Mouse (Mus musculus): Measurements from ENCODE around the gene Rnf121.

Rnf121 gene

DNA sequence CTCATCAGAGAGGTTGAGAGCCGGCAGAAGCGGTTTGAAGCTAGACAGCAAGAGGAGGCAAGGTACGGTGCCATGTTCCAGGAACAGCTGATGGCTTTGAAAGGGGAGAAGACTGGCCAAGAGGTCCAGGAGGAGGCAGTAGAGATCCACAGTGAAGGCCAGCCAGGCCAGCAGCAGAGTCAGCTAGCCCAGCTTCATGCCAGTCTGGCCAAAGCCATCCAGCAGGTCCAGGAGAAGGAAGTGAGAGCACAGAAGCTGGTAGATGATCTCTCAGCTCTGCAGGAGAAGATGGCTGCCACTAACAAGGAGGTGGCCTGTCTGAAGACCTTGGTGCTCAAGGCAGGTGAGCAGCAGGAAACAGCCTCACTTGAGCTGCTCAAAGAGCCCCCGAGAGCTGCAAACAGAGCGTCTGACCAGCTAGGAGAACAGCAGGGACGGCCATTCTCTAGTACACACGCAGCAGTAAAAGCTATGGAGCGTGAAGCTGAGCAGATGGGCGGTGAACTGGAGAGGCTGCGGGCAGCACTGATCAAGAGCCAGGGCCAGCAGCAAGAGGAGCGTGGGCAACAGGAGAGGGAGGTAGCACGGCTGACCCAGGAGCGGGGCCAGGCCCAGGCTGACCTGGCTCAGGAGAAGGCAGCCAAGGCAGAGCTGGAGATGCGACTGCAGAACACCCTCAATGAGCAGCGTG, 65.7 kb downstream of the Rnf121 start:
- DNase-seq (ENCODE audit: low read depth), result no peak

DNA sequence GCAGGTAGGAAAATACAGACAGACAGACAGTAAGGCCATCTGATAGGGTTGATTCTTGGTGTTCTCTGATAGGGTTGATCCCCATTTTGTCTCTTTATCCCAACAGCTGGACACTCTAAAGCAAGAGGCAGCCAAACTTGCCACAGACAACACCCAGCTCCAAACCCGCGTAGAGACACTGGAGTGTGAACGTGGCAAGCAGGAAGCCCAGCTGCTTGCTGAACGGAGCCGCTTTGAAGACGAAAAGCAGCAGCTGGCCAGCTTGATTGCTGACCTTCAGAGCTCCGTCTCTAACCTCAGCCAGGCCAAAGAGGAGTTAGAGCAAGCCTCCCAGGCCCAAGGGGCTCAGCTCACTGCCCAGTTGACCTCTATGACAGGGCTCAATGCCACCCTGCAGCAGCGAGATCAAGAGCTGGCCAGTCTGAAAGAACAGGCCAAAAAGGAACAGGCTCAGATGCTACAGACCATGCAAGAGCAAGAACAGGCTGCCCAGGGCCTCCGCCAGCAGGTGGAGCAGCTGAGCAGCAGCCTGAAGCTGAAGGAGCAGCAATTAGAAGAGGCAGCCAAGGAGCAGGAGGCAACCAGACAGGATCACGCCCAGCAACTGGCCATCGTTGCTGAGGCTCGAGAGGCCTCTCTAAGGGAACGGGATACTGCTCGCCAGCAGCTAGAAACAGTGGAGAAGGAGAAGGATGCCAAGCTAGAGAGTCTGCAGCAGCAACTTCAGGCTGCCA, 66.9 kb downstream of the Rnf121 start:
- peak; percentile 84 for DNase-seq (ENCODE audit: low read depth)

DNA sequence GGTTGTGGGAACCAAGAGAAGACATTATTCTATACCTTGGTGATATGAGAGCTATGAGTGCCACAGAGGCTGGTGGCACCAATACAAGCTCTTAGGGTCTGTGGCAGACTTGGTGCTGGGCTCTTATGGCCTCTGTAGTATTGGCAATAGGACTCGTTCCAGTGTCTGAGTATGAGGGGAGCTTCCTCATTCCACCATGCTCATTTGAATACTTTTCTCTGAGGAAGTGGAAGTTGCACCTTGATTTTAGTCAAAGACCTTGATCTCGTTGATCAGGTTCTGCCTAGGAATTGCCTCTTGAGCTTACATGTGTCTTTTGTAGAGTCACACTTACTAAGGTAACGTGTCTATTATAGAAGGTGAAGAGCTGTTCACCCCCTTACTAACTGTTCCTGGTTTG, 71.0 kb downstream of the Rnf121 start:
- DNase-seq (ENCODE audit: low read depth), result no peak

DNA sequence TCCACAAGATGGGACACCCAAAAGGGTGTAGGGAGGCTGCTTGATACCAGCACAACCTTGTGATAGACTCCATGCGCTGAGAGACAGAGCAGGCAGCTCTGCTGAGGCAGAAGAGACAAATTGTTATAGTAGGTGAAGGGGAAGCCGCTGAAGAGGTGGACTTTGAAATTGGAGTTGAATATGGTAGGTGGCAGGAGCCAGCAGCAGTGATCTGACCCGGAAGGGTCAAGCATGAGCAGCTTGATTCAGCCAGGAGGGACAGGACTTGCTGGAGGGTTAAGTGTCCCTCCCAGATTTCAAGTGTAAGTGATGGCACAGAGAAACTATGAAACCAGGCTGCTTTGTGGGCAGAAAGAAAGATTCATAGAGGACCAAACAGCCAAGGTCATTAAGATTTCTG, 80.2 kb downstream of the Rnf121 start:
- no peak for DNase-seq (ENCODE audit: low read depth)

DNA sequence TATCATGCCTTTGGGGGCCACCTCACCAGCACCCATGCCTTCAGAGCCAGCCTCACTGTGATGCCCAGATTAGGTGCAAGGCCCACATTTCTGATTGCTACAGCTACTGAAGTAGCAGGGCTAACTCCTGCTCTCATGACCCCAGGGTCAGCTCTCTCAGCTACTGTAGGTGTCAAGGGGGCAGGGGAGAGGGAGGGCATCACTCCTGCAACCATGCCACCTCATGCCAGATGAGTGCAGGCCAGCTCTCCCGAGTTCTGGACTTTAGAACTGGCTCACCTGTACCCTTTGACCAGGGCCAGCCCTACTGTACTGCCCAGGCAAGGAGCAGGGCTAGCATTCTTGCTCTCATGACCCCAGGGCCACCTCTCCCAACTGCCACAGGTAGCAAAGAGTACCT, 82.5 kb downstream of the Rnf121 start:
- no peak for DNase-seq (ENCODE audit: low read depth)

DNA sequence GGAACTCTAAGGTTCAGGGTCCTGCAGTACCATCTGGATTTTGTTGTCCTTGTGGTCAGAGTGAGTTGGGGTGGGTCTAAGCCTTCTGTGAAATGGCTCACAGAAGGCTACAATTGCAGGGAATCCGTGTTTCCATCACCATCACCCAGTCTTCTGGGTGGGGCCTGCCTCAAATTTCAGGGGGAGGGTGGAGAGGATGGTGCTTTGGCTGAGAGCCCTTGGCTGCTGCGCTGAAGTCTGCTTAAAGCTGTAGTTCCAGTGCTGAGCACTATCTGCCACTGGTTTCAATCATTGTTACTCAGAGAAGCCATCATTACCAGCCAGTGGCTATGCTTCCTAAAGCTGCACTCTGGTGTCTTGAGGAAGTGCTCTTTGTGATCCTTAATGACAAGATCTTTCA, 90.8 kb downstream of the Rnf121 start:
- DNase-seq (ENCODE audit: low read depth), result peak; percentile 30

DNA sequence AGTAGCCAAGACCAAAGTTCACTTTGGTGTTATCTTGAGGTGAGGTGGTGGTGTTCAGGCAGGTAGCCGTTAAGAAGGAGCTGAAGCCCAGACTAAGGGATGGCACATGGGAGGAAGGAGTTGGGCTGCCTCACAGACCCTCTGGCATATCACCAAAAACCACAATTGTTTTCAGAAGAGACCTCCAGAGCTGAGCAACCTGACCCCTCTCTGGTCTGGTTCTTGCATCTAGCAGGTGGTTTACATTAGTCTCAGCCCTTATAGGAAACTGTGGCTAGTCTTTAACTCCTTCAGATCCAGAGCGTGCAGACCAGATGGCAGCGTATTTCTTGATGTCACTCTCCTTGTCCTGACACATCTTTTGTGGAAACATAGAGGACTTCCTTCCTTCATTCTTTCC, 91.5 kb downstream of the Rnf121 start:
- no peak for DNase-seq (ENCODE audit: low read depth)

DNA sequence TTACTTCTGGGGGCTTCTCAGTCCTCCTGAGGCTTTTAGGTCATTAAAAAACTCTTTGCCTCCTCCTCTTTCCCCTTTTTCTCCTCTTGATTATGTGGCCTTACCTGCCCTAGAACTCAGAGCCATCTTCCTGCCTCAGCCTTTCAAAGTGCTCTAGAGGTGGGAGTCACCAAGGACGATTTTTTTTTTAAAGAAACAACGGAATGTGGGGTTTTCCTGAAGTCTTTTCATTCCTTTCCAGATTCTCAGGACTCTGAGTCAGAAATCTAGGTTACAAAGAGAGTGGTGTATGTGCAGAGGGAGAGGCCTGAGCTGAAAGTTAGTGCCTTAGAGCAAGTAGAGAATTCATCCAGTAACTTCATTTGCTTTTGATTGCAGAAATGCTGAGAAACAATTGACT, 93.5 kb downstream of the Rnf121 start:
- peak; percentile 40 for DNase-seq (ENCODE audit: low read depth)

DNA sequence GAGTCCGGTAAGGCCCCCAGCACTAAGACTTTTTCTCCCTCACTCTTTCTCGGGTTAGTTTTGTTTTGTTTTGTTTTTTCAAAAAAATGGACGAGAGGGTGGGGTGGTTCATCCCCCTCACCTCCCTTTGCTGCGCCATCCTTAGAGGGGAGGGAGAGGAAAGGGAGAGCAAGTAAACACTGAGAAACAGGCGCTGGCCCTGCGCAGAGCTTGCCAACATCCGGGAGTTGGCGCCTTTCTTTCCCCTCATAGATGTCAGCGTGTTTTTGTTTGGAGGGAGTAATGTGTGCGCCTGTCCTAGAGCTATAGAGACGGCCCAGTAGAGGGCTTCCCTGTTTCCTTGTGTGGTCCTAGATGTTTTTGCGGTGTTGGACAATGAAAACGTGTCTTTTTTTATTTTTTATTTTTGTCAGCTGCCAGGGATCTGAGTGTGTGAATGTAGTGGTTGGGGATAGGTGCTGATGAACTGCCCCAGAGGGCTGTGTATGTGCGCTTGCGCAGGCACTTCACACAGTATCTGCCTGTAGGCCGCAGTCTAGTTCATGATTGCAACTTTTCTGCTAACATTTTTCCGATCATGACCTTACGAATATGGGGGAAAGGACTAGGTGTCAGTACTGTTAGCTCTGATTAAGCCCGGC, 94.3 kb downstream of the Rnf121 start:
- peak; percentile 63 for DNase-seq (ENCODE audit: low read depth)

DNA sequence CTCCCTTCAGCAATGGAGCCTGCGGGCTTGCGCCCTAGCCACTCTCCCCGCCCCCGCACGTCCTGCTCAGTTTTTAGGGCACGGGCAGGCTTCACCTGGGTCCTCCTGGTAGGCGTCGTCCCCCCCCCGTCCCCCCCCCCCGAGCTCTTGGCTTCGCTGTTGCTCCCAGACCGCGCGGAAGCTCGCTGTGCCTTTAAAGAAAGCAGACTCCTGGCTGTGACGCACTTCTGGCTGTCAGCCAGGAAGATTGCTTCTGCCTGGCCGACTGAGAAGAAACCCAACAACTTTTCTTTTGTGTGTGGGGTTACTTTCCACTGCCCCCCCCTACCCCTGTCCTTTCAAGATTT, 94.9 kb downstream of the Rnf121 start:
- peak; percentile 80 for DNase-seq (ENCODE audit: low read depth)

DNA sequence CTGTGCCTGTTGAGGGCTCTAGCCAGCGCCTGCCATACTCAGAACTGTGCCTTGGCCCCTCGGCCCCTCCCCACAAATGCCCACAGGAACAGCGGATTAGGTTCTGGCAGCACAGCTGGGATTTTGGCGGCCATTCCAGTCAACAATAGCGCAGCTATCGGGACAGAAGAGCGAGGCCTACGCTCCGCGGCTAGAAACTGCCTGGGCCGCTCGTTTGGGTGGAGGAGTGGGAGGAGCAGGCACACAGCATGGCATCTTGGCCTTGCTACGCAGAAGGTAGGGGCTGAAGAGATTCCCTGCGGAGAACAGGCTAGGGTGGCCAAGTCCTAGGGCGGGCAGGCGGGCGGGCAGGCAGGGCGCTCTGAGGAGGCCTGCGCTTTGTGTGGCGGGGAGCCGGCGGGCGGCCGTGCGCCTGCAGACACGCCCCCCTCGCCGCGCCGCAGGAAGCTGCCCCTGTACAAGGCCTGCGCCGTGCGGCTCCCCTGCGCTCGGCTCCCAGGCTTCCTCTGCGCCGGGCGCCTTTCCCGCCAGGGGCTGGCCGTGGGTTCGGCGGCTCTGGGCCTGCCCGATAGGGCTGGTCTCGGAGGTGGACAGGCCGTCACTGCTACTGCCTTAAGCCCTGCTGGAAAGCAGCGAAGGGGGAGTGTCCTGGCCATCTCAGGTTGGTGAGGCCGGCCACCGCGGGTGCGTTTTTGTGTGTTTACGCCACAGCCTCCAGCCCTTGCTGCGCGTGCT, 95.4 kb downstream of the Rnf121 start:
- DNase-seq (ENCODE audit: low read depth), result peak; percentile 66
